Mouse (Mus musculus): Measurements from ENCODE around the gene 6330409D20Rik.

GRCm38 (mm10) chr2:32684681-32685428 is 56.0 kb downstream of the 6330409D20Rik start:
- no peak for TF ChIP-seq CTCF (IDR thresholded peaks at IDR 0.05)
- TF ChIP-seq EP300 (IDR thresholded peaks at IDR 0.05): no peak
